Mouse (Mus musculus) liver, adult (tissue): ENCODE data around the gene Rcc1l.

Source experiments
- GATA4 ChIP-seq: IDR thresholded peaks from 2 replicates; pipeline ENCODE4 v1.6.1; 2014; ENCODE audit warnings: mild to moderate bottlenecking, low read length; ENCODE audit not compliant: insufficient replicate concordance

Rcc1l gene

GRCm38 (mm10) chr5:134176169-134176881, at the start of gene Rcc1l:
Gene Rcc1l, minus strand, starts transcription at chr5:134176774.
- TF ChIP-seq GATA4, result no peak; the same call in 1 of the 2 replicates

- no peak for TF ChIP-seq GATA4
Measured at GRCm38 (mm10) chr5:134225110-134225901, 48.7 kb upstream of the Rcc1l start.

GRCm38 (mm10) chr5:134221708-134222150, 45.2 kb upstream of the Rcc1l start:
- no peak for TF ChIP-seq GATA4

GRCm38 (mm10) chr5:134221278-134221677, 44.7 kb upstream of the Rcc1l start:
- no peak for TF ChIP-seq GATA4

- TF ChIP-seq GATA4, result no peak
Measured at GRCm38 (mm10) chr5:134217900-134218299, 41.3 kb upstream of the Rcc1l start.

GRCm38 (mm10) chr5:134214021-134214806, 37.6 kb upstream of the Rcc1l start:
- no peak for TF ChIP-seq GATA4

GRCm38 (mm10) chr5:134209931-134210554, 33.5 kb upstream of the Rcc1l start:
- peak; percentile 84 for TF ChIP-seq GATA4

- TF ChIP-seq GATA4, result no peak
Measured at GRCm38 (mm10) chr5:134206721-134207120, 30.1 kb upstream of the Rcc1l start.

GRCm38 (mm10) chr5:134193664-134194063, 17.1 kb upstream of the Rcc1l start:
- TF ChIP-seq GATA4, result no peak

GRCm38 (mm10) chr5:134188571-134188970, 12.0 kb upstream of the Rcc1l start:
- no peak for TF ChIP-seq GATA4

GRCm38 (mm10) chr5:134186961-134187731, 10.6 kb upstream of the Rcc1l start:
- no peak for TF ChIP-seq GATA4

- no peak for TF ChIP-seq GATA4
Measured at GRCm38 (mm10) chr5:134186059-134186458, 9.5 kb upstream of the Rcc1l start.

- TF ChIP-seq GATA4, result no peak; the same call in 1 of the 2 replicates
Measured at GRCm38 (mm10) chr5:134183880-134184808, 7.6 kb upstream of the Rcc1l start, which contains the start of gene Gtf2ird2. Gene Gtf2ird2, plus strand, starts transcription at chr5:134184019.

GRCm38 (mm10) chr5:134183162-134183561, 6.6 kb upstream of the Rcc1l start:
- no peak for TF ChIP-seq GATA4

- TF ChIP-seq GATA4, result peak; percentile 84; the same call in 1 of the 2 replicates
Measured at GRCm38 (mm10) chr5:134182735-134183134, 6.2 kb upstream of the Rcc1l start.
